Mouse (Mus musculus) kidney, embryonic 14.5 days (tissue): ENCODE data around the gene Ism2. TPM values are rescaled to one million over a fixed set of nuclear protein-coding genes. Genes with fewer than 3 reads are reported as not detected.

ENCODE experiments used
- ATAC-seq: fragments of 200-750 bp; cut with Nextera tagmentation; 2 replicates; pipeline ENCODE4 v1.8.0; 2017; ENCODE audit warnings: moderate number of reproducible peaks, mild to moderate bottlenecking, moderate TSS enrichment, moderate library complexity; ENCODE audit not compliant: low FRiP score, low TSS enrichment
- H3K27ac ChIP-seq: fragments of 300-500 bp; sonication (generic); 2 replicates; pipeline ENCODE4 v1.5.1; 2014; ENCODE audit warnings: low read depth, mild to moderate bottlenecking, low read length, moderate library complexity, mixed read lengths
- H3K27me3 ChIP-seq: fragments of 300-500 bp; sonication (generic); 2 replicates; pipeline ENCODE4 v1.6.1; 2014; ENCODE audit warnings: mild to moderate bottlenecking, low read length; ENCODE audit not compliant: control insufficient read depth, insufficient read depth
- H3K36me3 ChIP-seq: fragments of 300-500 bp; sonication (generic); 2 replicates; pipeline ENCODE4 v1.6.1; 2014; ENCODE audit warnings: low read length, mixed read lengths; ENCODE audit not compliant: control insufficient read depth, insufficient read depth
- H3K4me1 ChIP-seq: fragments of 300-500 bp; sonication (generic); 2 replicates; pipeline ENCODE4 v1.6.1; 2014; ENCODE audit warnings: low read length, mixed read lengths; ENCODE audit not compliant: control insufficient read depth, insufficient read depth
- H3K4me2 ChIP-seq: fragments of 300-500 bp; sonication (generic); replicated peaks from 2 replicates; pipeline ENCODE4 v1.6.1; 2014; ENCODE audit warnings: low read depth, mild to moderate bottlenecking, low read length
- H3K4me3 ChIP-seq: fragments of 300-500 bp; sonication (generic); 2 replicates; pipeline ENCODE4 v1.5.1; 2014; ENCODE audit warnings: mild to moderate bottlenecking, low read length
- H3K9ac ChIP-seq: fragments of 300-500 bp; sonication (generic); 2 replicates; pipeline ENCODE4 v1.6.1; 2014; ENCODE audit warnings: low read depth, mild to moderate bottlenecking, low read length, moderate library complexity
- H3K9me3 ChIP-seq: fragments of 300-500 bp; sonication (generic); 2 replicates; pipeline ENCODE4 v1.6.1; 2016; ENCODE audit warnings: low read length; ENCODE audit not compliant: control insufficient read depth
- WGBS: fragments of 180-500 bp; shearing (Covaris S2); extraction: QIAGEN DNeasy Blood & Tissue Kit; methylation state at CpG from one replicate; pipeline ENCODE4 v1.1.7; 2014; 5-methylcytosine and 5-hydroxymethylcytosine counted together
- polyA plus RNA-seq: library from polyadenylated mRNA; unstranded; fragments of >200 nt; fragmentation: Nextera tagmentation; extraction: Ambion mirVana; gene quantifications from 2 replicates; pipeline ENCODE4 v1.2.1, GENCODE M21; 2014

Ism2 gene
- polyA plus RNA-seq, 1 experiment from 2014 or later = 0.54 TPM

GRCm38 (mm10) chr12:87266827-87267603, 32.5 kb downstream of the Ism2 start:
- peak; percentile 59 for ATAC-seq
- peaks cover 8% of the 10 kb centered on the region for H3K4me1 ChIP-seq
- H3K27ac ChIP-seq = peak overlapping the region; percentile 84
- no peaks in the 10 kb centered on the region for H3K27me3 ChIP-seq
- WGBS = 0% methylated on average over 31 of the region's 31 CpGs
- peak overlapping the region; percentile 78 for H3K4me2 ChIP-seq
- peak overlapping the region; percentile 92 for H3K4me3 ChIP-seq
- no peaks in the 10 kb centered on the region for H3K9me3 ChIP-seq
- H3K36me3 ChIP-seq = peaks cover 53% of the 10 kb centered on the region
- H3K9ac ChIP-seq = peak overlapping the region; percentile 87

GRCm38 (mm10) chr12:87266108-87266826, 33.2 kb downstream of the Ism2 start, which contains the start of the genes Vipas39 and Ahsa1:
Gene Vipas39, minus strand, starts transcription at chr12:87266256.
Gene Ahsa1, plus strand, starts transcription at chr12:87266479.
- under 1% methylated on average over 31 of the region's 31 CpGs for WGBS
- peak within 1 kb of the TSS; percentile 78 for H3K4me2 ChIP-seq
- H3K9ac ChIP-seq = peak within 1 kb of the TSS; percentile 87
- peaks cover 53% of the 10 kb centered on the region for H3K36me3 ChIP-seq
- ATAC-seq = peak; percentile 96
- peak within 1 kb of the TSS; percentile 92 for H3K4me3 ChIP-seq
- H3K27me3 ChIP-seq = no peaks in the 10 kb centered on the region
- H3K27ac ChIP-seq = peak within 1 kb of the TSS; percentile 84
- peaks cover 8% of the 10 kb centered on the region for H3K4me1 ChIP-seq
- no peaks in the 10 kb centered on the region for H3K9me3 ChIP-seq

- Histone ChIP-seq H3K27me3 (no peaks in the 10 kb centered on the region), H3K4me1 (peaks cover 8% of the 10 kb centered on the region), H3K27ac (peak overlapping the region; percentile 80), H3K36me3 (peaks cover 53% of the 10 kb centered on the region), H3K4me3 (peak overlapping the region; percentile 92), H3K9me3 (no peaks in the 10 kb centered on the region), H3K9ac (peak overlapping the region; percentile 78), H3K4me2 (peak overlapping the region; percentile 67)
- WGBS = 14% methylated on average over 11 of the region's 11 CpGs
- no peak for ATAC-seq
Measured at GRCm38 (mm10) chr12:87265444-87265843, 34.1 kb downstream of the Ism2 start.

- Histone ChIP-seq H3K27me3 (no peaks in the 10 kb centered on the region), H3K4me3 (no peak overlapping the region), H3K27ac (no peak overlapping the region), H3K9me3 (no peaks in the 10 kb centered on the region), H3K4me1 (no peaks in the 10 kb centered on the region), H3K36me3 (peaks cover 69% of the 10 kb centered on the region), H3K4me2 (no peak overlapping the region), H3K9ac (no peak overlapping the region)
- WGBS = 92% methylated on average over 8 of the region's 8 CpGs
- ATAC-seq = no peak
Measured at GRCm38 (mm10) chr12:87260562-87260961, 38.9 kb downstream of the Ism2 start.

GRCm38 (mm10) chr12:87256629-87257028, 42.9 kb downstream of the Ism2 start:
- Histone ChIP-seq H3K9ac (no peak overlapping the region), H3K4me1 (no peaks in the 10 kb centered on the region), H3K9me3 (no peaks in the 10 kb centered on the region), H3K27me3 (no peaks in the 10 kb centered on the region), H3K4me3 (no peak overlapping the region), H3K4me2 (no peak overlapping the region), H3K27ac (no peak overlapping the region), H3K36me3 (peaks cover 76% of the 10 kb centered on the region)
- WGBS = 95% methylated on average over 5 of the region's 5 CpGs
- no peak for ATAC-seq

- no peaks in the 10 kb centered on the region for H3K9me3 ChIP-seq
- H3K4me1 ChIP-seq = no peaks in the 10 kb centered on the region
- no peak overlapping the region for H3K27ac ChIP-seq
- no peaks in the 10 kb centered on the region for H3K27me3 ChIP-seq
- WGBS = 94% methylated on average over 6 of the region's 6 CpGs
- no peak overlapping the region for H3K9ac ChIP-seq
- no peak overlapping the region for H3K4me3 ChIP-seq
- ATAC-seq = no peak
- no peak overlapping the region for H3K4me2 ChIP-seq
- H3K36me3 ChIP-seq = peaks cover 83% of the 10 kb centered on the region
Measured at GRCm38 (mm10) chr12:87253878-87254277, 45.6 kb downstream of the Ism2 start.

- Histone ChIP-seq H3K9ac (no peak overlapping the region), H3K4me1 (no peaks in the 10 kb centered on the region), H3K27me3 (no peaks in the 10 kb centered on the region), H3K27ac (no peak overlapping the region), H3K4me3 (no peak overlapping the region), H3K9me3 (no peaks in the 10 kb centered on the region), H3K4me2 (no peak overlapping the region), H3K36me3 (peaks cover 75% of the 10 kb centered on the region)
- WGBS = 93% methylated on average over 6 of the region's 6 CpGs
- ATAC-seq = no peak
Measured at GRCm38 (mm10) chr12:87250161-87250560, 49.3 kb downstream of the Ism2 start.

GRCm38 (mm10) chr12:87238632-87239031, 60.9 kb downstream of the Ism2 start, which contains the start of gene Noxred1:
Gene Noxred1, minus strand, starts transcription at chr12:87238732.
- H3K36me3 ChIP-seq = peaks cover 49% of the 10 kb centered on the region
- no peak within 1 kb of the TSS for H3K4me2 ChIP-seq
- H3K4me1 ChIP-seq = no peaks in the 10 kb centered on the region
- H3K4me3 ChIP-seq = no peak within 1 kb of the TSS
- no peaks in the 10 kb centered on the region for H3K27me3 ChIP-seq
- H3K27ac ChIP-seq = no peak within 1 kb of the TSS
- H3K9me3 ChIP-seq = no peaks in the 10 kb centered on the region
- ATAC-seq = no peak
- no peak within 1 kb of the TSS for H3K9ac ChIP-seq
- WGBS = 91% methylated on average over 1 of the region's 1 CpGs
